Mouse (Mus musculus): Measurements from ENCODE around the gene Olfr820. TPM values are rescaled to one million over a fixed set of nuclear protein-coding genes. Genes with fewer than 3 reads are reported as not detected.
"Not testable (repeated sequence)": the region's sequence is repeated elsewhere in the genome, so short reads cannot be mapped to it uniquely, and the experiment has no call there.

Gene Olfr820
- polyA plus RNA-seq (2015; fragmentation: Nextera tagmentation; extraction: Ambion mirVana) = not detected in 2 replicates

DNA sequence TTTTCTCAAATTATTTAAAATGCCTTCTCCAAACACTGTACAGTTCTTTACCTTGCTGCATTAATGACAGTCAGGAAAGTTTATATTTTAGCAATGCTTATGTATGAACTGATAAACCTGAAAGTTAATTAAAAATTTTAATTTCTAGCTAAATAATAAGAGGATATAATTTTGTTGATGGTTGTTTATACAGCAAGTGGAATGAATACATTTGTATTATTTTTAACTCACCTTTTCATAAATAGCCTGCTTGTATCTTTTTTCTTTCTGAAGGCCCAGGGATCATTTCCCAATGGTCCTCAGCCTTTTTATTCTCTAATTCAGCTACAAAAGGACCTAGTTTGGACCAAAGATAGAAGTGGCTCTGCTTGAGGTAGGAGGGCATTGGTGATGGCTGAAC is at the start of gene Olfr820:
Gene Olfr820 (plus strand): TSS at position 301 of the 400 bp plus-strand sequence.
- Histone ChIP-seq H3K27me3 (no peaks in the 10 kb centered on the region), H3K4me3 (no peak within 1 kb of the TSS), H3K9ac (no peak within 1 kb of the TSS), H3K36me3 (ENCODE audit: poor library complexity, severe bottlenecking) (no peaks in the 10 kb centered on the region), H3K27ac (no peak within 1 kb of the TSS), H3K9me3 (replicated peaks) (no peaks in the 10 kb centered on the region), H3K4me1 (no peaks in the 10 kb centered on the region), H3K4me2 (no peak within 1 kb of the TSS)
- no peak for ATAC-seq

- not testable (repeated sequence) for H3K27ac ChIP-seq; H3K9ac ChIP-seq; ATAC-seq; H3K36me3 ChIP-seq (ENCODE audit: poor library complexity, severe bottlenecking); H3K4me2 ChIP-seq; H3K4me1 ChIP-seq; H3K4me3 ChIP-seq; H3K9me3 ChIP-seq (replicated peaks); H3K27me3 ChIP-seq
- WGBS = 93% methylated on average over 2 of the region's 3 CpGs
These were observed 46.2 kb upstream of the Olfr820 start for GRCm38 (mm10) chr10:129966232-129966631.

DNA sequence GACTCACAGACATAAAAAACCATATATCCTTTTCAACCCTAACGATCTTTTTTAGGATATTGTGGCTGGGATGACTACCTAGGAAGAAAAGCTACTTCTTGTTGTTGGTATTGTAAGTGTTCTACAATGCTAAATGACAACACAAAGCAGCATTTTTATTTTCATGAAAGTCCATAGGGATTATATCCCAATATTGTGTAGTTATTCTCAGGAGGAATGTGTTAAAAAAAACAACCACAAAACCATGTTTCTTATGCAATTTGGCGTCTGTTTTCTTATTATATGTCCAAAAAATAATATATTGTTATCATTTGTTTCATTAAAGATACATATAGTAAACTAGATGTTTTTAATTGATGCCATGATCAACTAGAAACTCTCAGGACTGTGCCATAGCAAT is 45.3 kb upstream of the Olfr820 start, which contains the start of gene Olfr819:
Gene Olfr819 (minus strand): TSS at position 101 of the 400 bp plus-strand sequence.
- not testable (repeated sequence) for H3K4me3 ChIP-seq; H3K9me3 ChIP-seq (replicated peaks)
- WGBS = 86% methylated on average over 2 of the region's 2 CpGs

DNA sequence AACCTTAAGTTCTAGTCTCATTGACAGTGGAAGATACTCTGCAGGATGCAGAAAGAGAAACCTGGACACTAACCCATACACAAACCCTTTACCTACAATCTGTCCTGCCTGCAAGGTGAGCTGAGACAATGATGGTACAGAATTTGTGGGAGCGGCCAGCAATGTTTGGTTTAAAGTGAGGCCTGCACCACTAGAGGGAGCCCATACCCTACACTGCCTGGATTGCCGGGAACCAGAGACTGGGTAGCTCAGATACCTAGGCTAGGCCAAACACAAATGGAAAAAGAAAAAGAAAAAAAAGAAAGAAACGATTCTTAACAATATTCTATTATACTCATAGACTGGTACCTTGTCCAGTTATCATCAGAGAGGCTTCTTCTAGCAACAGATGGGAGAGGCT is 39.4 kb upstream of the Olfr820 start:
- H3K4me3 ChIP-seq; H3K4me2 ChIP-seq; H3K27ac ChIP-seq; H3K36me3 ChIP-seq (ENCODE audit: poor library complexity, severe bottlenecking); H3K9ac ChIP-seq; H3K4me1 ChIP-seq; H3K9me3 ChIP-seq (replicated peaks); H3K27me3 ChIP-seq: not testable (repeated sequence)
- no CpG with 5 or more reads among the region's 3 CpGs for WGBS
- ATAC-seq = peak; percentile 43; the same call in 1 of the 2 replicates

More for the DNA sequence above, 45.3 kb upstream of the Olfr820 start, which contains the start of gene Olfr819:
- ATAC-seq; H3K27ac ChIP-seq; H3K9ac ChIP-seq; H3K27me3 ChIP-seq; H3K36me3 ChIP-seq (ENCODE audit: poor library complexity, severe bottlenecking); H3K4me1 ChIP-seq; H3K4me2 ChIP-seq: not testable (repeated sequence)

DNA sequence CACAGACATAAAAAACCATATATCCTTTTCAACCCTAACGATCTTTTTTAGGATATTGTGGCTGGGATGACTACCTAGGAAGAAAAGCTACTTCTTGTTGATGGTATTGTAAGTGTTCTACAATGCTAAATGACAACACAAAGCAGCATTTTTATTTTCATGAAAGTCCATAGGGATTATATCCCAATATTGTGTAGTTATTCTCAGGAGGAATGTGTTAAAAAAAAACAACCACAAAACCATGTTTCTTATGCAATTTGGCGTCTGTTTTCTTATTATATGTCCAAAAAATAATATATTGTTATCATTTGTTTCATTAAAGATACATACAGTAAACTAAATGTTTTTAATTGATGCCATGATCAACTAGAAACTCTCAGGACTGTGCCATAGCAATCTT is 36.4 kb upstream of the Olfr820 start, which contains the start of gene Olfr247:
Gene Olfr247 (minus strand): TSS at position 101 of the 400 bp plus-strand sequence.
- H3K4me2 ChIP-seq; H3K9me3 ChIP-seq (replicated peaks); H3K9ac ChIP-seq; ATAC-seq; H3K4me3 ChIP-seq; H3K27me3 ChIP-seq; H3K4me1 ChIP-seq; H3K36me3 ChIP-seq (ENCODE audit: poor library complexity, severe bottlenecking); H3K27ac ChIP-seq: not testable (repeated sequence)
- no CpG with 5 or more reads among the region's 2 CpGs for WGBS

DNA sequence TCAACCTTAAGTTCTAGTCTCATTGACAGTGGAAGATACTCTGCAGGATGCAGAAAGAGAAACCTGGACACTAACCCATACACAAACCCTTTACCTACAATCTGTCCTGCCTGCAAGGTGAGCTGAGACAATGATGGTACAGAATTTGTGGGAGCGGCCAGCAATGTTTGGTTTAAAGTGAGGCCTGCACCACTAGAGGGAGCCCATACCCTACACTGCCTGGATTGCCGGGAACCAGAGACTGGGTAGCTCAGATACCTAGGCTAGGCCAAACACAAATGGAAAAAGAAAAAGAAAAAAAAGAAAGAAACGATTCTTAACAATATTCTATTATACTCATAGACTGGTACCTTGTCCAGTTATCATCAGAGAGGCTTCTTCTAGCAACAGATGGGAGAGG is 30.6 kb upstream of the Olfr820 start:
- not testable (repeated sequence) for H3K4me1 ChIP-seq; H3K9me3 ChIP-seq (replicated peaks); H3K27ac ChIP-seq; H3K4me3 ChIP-seq; H3K9ac ChIP-seq; H3K36me3 ChIP-seq (ENCODE audit: poor library complexity, severe bottlenecking); H3K4me2 ChIP-seq; H3K27me3 ChIP-seq
- WGBS = no CpG with 5 or more reads among the region's 3 CpGs
- peak; percentile 58; the same call in 1 of the 2 replicates for ATAC-seq

- not testable (repeated sequence) for H3K36me3 ChIP-seq (ENCODE audit: poor library complexity, severe bottlenecking); H3K27ac ChIP-seq; ATAC-seq; H3K9ac ChIP-seq; H3K9me3 ChIP-seq (replicated peaks); H3K4me2 ChIP-seq; H3K4me3 ChIP-seq; H3K4me1 ChIP-seq; H3K27me3 ChIP-seq
- WGBS = no CpG with 5 or more reads among the region's 1 CpGs
These were observed 27.5 kb upstream of the Olfr820 start, which contains the start of gene Gm10310 for GRCm38 (mm10) chr10:129984962-129985361. TSS of gene Gm10310 (minus strand) at chr10:129985062.

DNA sequence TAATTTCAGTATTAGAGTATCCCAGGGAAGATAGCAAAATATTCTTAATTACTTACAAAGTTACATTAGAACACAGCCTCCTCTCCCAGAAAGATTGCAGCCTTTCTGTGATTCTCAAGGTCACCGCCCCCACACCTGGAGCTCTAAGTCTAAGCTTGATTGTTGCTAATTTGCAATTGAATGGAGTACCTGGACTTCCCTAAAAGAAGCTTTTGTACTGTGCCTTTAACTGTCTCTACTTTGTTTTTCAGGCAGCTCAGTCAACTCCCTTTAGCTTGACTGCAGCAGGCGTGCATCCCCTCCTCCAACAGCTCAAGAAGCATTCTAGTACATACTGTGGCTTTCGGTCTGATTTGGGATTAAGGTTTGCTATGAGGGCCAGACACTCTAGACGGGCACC is 8.3 kb upstream of the Olfr820 start:
- H3K9me3 ChIP-seq (replicated peaks); H3K9ac ChIP-seq; H3K4me3 ChIP-seq; H3K4me1 ChIP-seq; ATAC-seq; H3K36me3 ChIP-seq (ENCODE audit: poor library complexity, severe bottlenecking); H3K27me3 ChIP-seq; H3K27ac ChIP-seq; H3K4me2 ChIP-seq: not testable (repeated sequence)
- WGBS = 85% methylated on average over 4 of the region's 4 CpGs

DNA sequence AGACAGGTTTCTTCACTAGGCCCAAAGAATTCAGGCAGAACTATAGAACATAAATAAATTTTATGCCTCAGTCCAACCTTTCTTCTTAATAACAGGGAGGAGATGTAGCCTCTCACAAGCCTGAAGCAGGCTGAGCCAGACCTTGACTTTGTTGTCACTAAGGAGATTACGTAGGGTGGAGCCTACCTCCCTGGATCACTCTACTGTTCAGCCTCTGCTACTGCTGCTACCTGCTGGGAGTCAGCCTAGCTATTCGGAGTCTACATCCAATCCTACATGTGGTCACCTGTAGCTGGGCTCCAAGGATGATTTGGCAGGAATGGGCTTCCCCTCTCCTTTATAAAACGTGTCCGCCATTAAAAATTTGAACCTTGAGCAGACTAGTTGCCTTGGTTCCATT is 7.1 kb upstream of the Olfr820 start:
- not testable (repeated sequence) for H3K9me3 ChIP-seq (replicated peaks); H3K36me3 ChIP-seq (ENCODE audit: poor library complexity, severe bottlenecking)

GRCm38 (mm10) chr10:130030048-130030447 is 17.6 kb downstream of the Olfr820 start, which contains the start of gene Olfr821:
TSS of gene Olfr821 (plus strand) at chr10:130030348.
- H3K27me3 ChIP-seq = no peaks in the 10 kb centered on the region
- H3K9me3 ChIP-seq (replicated peaks) = no peaks in the 10 kb centered on the region
- H3K9ac ChIP-seq = no peak within 1 kb of the TSS
- no peak within 1 kb of the TSS for H3K27ac ChIP-seq
- no peak for ATAC-seq
- H3K36me3 ChIP-seq (ENCODE audit: poor library complexity, severe bottlenecking) = no peaks in the 10 kb centered on the region
- H3K4me3 ChIP-seq = no peak within 1 kb of the TSS
- no peak within 1 kb of the TSS for H3K4me2 ChIP-seq
- no peaks in the 10 kb centered on the region for H3K4me1 ChIP-seq

More for the DNA sequence above, 7.1 kb upstream of the Olfr820 start:
- not testable (repeated sequence) for H3K4me1 ChIP-seq, ATAC-seq, H3K27me3 ChIP-seq, H3K9ac ChIP-seq, H3K27ac ChIP-seq, H3K4me2 ChIP-seq, H3K4me3 ChIP-seq
- WGBS = 88% methylated on average over 4 of the region's 4 CpGs

DNA sequence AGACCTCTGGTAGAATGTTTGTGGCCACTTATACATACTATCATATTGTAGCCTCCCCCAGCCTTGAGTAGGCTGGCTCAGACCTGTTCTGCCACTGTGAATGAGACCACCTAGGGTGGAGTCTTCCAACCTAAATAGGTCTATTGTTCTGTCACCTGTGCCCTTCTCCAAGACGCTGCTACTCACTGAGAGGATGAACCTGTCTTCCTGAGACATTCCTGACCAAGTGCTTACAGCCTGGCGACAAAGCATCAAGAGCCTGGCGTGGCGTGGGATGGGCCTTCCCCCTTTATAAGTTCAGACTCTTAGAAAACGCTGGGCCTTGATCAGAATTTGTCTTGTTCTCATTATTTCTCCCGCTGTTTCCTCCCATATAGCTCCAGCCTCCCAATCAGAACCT is 24.7 kb downstream of the Olfr820 start:
- ATAC-seq = no peak
- Histone ChIP-seq H3K9ac (no peak overlapping the region), H3K27me3 (no peaks in the 10 kb centered on the region), H3K36me3 (ENCODE audit: poor library complexity, severe bottlenecking) (no peaks in the 10 kb centered on the region), H3K9me3 (replicated peaks) (no peaks in the 10 kb centered on the region), H3K4me1 (no peaks in the 10 kb centered on the region), H3K4me3 (no peak overlapping the region), H3K27ac (no peak overlapping the region), H3K4me2 (no peak overlapping the region)
- WGBS = 62% methylated on average over 6 of the region's 6 CpGs
